Mouse (Mus musculus): ENCODE measurements around the gene Trhde. TPM values are rescaled to one million over a fixed set of nuclear protein-coding genes. Genes with fewer than 3 reads are reported as not detected.

Trhde gene
- polyA plus RNA-seq, 1 experiment from 2014 or later, result 0.52 TPM

- H3K4me3 ChIP-seq (ENCODE audit: low read depth, low read length), result no peak overlapping the region
- H3K4me1 ChIP-seq (ENCODE audit: control insufficient read depth, insufficient read depth, low read length), result no peaks in the 10 kb centered on the region
- no peak for DNase-seq (ENCODE audit: low spot score)
- no peak overlapping the region for H3K4me2 ChIP-seq (ENCODE audit: low read depth, severe bottlenecking)
- H3K9ac ChIP-seq (ENCODE audit: low read length), result no peak overlapping the region
- no peak overlapping the region for H3K27ac ChIP-seq (replicated peaks; ENCODE audit: low read depth, low read length)
- no peak for ATAC-seq (ENCODE audit: insufficient number of reproducible peaks, low FRiP score, low TSS enrichment, low read depth)
- H3K27me3 ChIP-seq (ENCODE audit: control insufficient read depth, insufficient read depth, low read length), result no peaks in the 10 kb centered on the region
- H3K36me3 ChIP-seq (ENCODE audit: control insufficient read depth, insufficient read depth, low read length), result no peaks in the 10 kb centered on the region
- no peaks in the 10 kb centered on the region for H3K9me3 ChIP-seq (ENCODE audit: control insufficient read depth, low read length)
These were observed 100.3 kb downstream of the Trhde start for GRCm38 (mm10) chr10:114701791-114702190.

DNA sequence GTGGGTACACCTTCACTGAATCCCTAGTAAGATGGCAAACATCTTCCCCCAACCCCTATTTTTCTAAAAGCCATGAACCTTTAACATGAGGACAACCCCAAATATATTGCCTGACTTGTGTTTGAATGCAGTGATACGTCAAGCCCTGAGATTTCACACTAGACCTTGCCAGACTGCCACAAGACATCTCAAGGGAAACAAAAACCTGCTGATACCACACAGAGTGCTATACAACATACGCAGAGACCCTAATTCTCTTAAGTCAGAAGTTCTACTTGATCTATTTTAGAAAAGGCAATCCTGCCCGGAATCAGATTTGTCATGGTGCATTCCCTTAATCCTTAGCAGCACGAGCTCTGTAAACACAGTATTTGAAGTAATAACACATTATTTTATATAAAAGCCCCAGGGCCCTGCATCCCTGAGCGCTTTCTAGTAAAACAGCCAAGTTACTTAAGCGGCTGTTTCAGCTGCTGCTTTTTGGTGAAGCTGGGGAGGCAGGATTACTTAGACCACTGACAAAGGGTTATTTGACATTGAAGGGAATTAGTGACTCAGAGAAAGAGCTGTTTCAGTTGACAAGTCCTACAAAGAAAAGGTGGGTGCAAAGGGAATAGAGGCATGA is 130.2 kb downstream of the Trhde start:
- Histone ChIP-seq H3K9ac (ENCODE audit: low read length) (no peak overlapping the region), H3K9me3 (ENCODE audit: control insufficient read depth, low read length) (no peaks in the 10 kb centered on the region), H3K36me3 (ENCODE audit: control insufficient read depth, insufficient read depth, low read length) (no peaks in the 10 kb centered on the region), H3K27me3 (ENCODE audit: control insufficient read depth, insufficient read depth, low read length) (no peaks in the 10 kb centered on the region), H3K4me1 (ENCODE audit: control insufficient read depth, insufficient read depth, low read length) (no peaks in the 10 kb centered on the region), H3K4me2 (ENCODE audit: low read depth, severe bottlenecking) (no peak overlapping the region), H3K4me3 (ENCODE audit: low read depth, low read length) (no peak overlapping the region), H3K27ac (replicated peaks; ENCODE audit: low read depth, low read length) (no peak overlapping the region)
- ATAC-seq (ENCODE audit: insufficient number of reproducible peaks, low FRiP score, low TSS enrichment, low read depth) (no peak), DNase-seq (ENCODE audit: low spot score) (no peak)
- 73% methylated on average over 6 of the region's 6 CpGs for WGBS

DNA sequence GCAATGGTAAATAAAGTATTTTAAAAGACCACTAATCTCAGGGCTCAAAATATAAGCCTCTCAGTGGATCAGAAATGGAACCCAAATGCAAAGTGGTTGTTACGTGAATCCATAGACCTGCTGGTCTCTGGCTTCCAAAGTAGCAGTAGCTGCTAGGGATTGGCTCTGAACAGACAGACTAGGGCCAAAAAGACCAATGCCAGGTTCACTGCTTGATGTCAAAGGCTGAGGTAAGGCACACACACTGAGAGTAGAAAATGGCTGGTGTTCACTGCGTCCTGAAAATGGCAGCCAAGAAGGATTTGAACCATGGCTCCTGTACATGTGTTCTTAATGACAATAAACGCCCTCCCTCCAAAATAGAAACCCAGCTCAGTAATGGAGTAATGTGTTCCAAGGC is 209.1 kb downstream of the Trhde start:
- 88% methylated on average over 3 of the region's 3 CpGs for WGBS
- Histone ChIP-seq H3K9ac (ENCODE audit: low read length) (no peak overlapping the region), H3K27ac (replicated peaks; ENCODE audit: low read depth, low read length) (no peak overlapping the region), H3K4me2 (ENCODE audit: low read depth, severe bottlenecking) (no peak overlapping the region), H3K9me3 (ENCODE audit: control insufficient read depth, low read length) (no peaks in the 10 kb centered on the region), H3K27me3 (ENCODE audit: control insufficient read depth, insufficient read depth, low read length) (no peaks in the 10 kb centered on the region), H3K4me3 (ENCODE audit: low read depth, low read length) (no peak overlapping the region), H3K4me1 (ENCODE audit: control insufficient read depth, insufficient read depth, low read length) (no peaks in the 10 kb centered on the region), H3K36me3 (ENCODE audit: control insufficient read depth, insufficient read depth, low read length) (no peaks in the 10 kb centered on the region)
- DNase-seq (ENCODE audit: low spot score), result no peak
- ATAC-seq (ENCODE audit: insufficient number of reproducible peaks, low FRiP score, low TSS enrichment, low read depth), result no peak

GRCm38 (mm10) chr10:114578926-114579325 is 223.2 kb downstream of the Trhde start:
- Histone ChIP-seq H3K4me3 (ENCODE audit: low read depth, low read length) (no peak overlapping the region), H3K4me2 (ENCODE audit: low read depth, severe bottlenecking) (no peak overlapping the region), H3K36me3 (ENCODE audit: control insufficient read depth, insufficient read depth, low read length) (no peaks in the 10 kb centered on the region), H3K9ac (ENCODE audit: low read length) (no peak overlapping the region), H3K27ac (replicated peaks; ENCODE audit: low read depth, low read length) (no peak overlapping the region), H3K27me3 (ENCODE audit: control insufficient read depth, insufficient read depth, low read length) (no peaks in the 10 kb centered on the region), H3K9me3 (ENCODE audit: control insufficient read depth, low read length) (no peaks in the 10 kb centered on the region), H3K4me1 (ENCODE audit: control insufficient read depth, insufficient read depth, low read length) (no peaks in the 10 kb centered on the region)
- DNase-seq (ENCODE audit: low spot score) (no peak), ATAC-seq (ENCODE audit: insufficient number of reproducible peaks, low FRiP score, low TSS enrichment, low read depth) (no peak)
- 88% methylated on average over 2 of the region's 2 CpGs for WGBS

DNA sequence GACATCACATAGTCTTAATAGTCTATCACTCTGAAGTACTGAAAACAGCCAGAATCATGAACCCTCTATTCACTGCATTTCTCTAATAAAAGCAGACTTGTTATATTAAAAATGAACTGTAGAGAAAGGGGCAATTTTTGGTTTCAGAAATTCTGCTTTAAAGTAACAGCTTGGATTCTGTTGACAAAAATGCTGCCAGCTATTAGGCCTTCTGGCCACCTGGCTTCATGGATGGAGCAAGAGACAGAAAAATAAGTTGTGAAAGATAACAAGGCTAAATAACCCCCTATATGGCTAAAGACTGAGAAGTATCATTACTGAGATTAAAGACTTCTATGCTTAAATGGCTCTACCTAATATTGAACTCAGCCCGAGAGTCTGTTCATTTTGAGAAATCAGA is 234.2 kb downstream of the Trhde start:
- no peak for DNase-seq (ENCODE audit: low spot score)
- ATAC-seq (ENCODE audit: insufficient number of reproducible peaks, low FRiP score, low TSS enrichment, low read depth), result no peak
- 91% methylated on average over 1 of the region's 1 CpGs for WGBS
- Histone ChIP-seq H3K9ac (ENCODE audit: low read length) (no peak overlapping the region), H3K27me3 (ENCODE audit: control insufficient read depth, insufficient read depth, low read length) (no peaks in the 10 kb centered on the region), H3K9me3 (ENCODE audit: control insufficient read depth, low read length) (no peaks in the 10 kb centered on the region), H3K36me3 (ENCODE audit: control insufficient read depth, insufficient read depth, low read length) (no peaks in the 10 kb centered on the region), H3K4me3 (ENCODE audit: low read depth, low read length) (no peak overlapping the region), H3K4me2 (ENCODE audit: low read depth, severe bottlenecking) (no peak overlapping the region), H3K27ac (replicated peaks; ENCODE audit: low read depth, low read length) (no peak overlapping the region), H3K4me1 (ENCODE audit: control insufficient read depth, insufficient read depth, low read length) (no peaks in the 10 kb centered on the region)

DNA sequence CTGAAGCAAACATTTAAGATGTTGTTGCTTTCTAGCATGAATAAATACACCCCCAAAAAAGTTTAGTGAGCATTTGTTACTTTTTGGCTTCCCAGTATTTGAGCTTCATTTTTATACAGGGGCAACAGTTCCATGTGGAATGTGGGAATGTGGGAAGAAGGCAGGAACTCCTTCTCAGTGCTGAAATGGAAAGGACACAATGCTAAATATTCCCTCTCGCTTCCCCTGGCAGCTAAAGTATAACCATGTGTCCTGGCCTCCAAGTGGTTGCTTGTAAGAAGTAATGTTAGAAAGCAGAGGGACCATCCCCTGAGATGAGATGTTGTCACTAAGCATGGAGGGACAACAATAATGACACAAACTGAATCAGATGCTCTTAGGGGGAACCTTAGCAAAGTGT is 292.9 kb downstream of the Trhde start:
- no peaks in the 10 kb centered on the region for H3K9me3 ChIP-seq (ENCODE audit: control insufficient read depth, low read length)
- H3K27ac ChIP-seq (replicated peaks; ENCODE audit: low read depth, low read length), result no peak overlapping the region
- no peaks in the 10 kb centered on the region for H3K27me3 ChIP-seq (ENCODE audit: control insufficient read depth, insufficient read depth, low read length)
- DNase-seq (ENCODE audit: low spot score), result no peak
- H3K4me3 ChIP-seq (ENCODE audit: low read depth, low read length), result no peak overlapping the region
- 86% methylated on average over 1 of the region's 1 CpGs for WGBS
- H3K4me1 ChIP-seq (ENCODE audit: control insufficient read depth, insufficient read depth, low read length), result no peaks in the 10 kb centered on the region
- no peak overlapping the region for H3K4me2 ChIP-seq (ENCODE audit: low read depth, severe bottlenecking)
- H3K9ac ChIP-seq (ENCODE audit: low read length), result no peak overlapping the region
- H3K36me3 ChIP-seq (ENCODE audit: control insufficient read depth, insufficient read depth, low read length), result no peaks in the 10 kb centered on the region
- no peak for ATAC-seq (ENCODE audit: insufficient number of reproducible peaks, low FRiP score, low TSS enrichment, low read depth)

DNA sequence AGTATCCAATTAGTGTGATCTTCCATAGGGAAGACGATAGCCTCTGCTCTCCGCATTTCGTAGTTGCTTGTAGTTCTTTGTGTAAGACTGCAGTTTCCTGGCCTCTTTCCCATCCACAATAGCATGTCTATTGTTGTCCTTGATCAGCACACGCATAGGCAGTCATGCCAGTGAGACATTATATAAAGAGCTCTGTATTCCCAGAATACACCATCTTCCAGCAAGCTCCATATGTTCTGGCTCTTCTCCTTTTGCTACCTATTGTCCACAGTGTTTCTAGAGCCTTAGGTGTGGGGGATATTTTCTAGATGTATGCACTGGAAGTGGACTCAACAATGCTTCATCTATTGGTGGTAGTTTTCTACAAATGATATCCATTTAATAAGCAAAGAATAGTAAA is 313.3 kb downstream of the Trhde start:
- H3K9ac ChIP-seq (ENCODE audit: low read length), result no peak overlapping the region
- 91% methylated on average over 4 of the region's 4 CpGs for WGBS
- H3K27ac ChIP-seq (replicated peaks; ENCODE audit: low read depth, low read length), result no peak overlapping the region

DNA sequence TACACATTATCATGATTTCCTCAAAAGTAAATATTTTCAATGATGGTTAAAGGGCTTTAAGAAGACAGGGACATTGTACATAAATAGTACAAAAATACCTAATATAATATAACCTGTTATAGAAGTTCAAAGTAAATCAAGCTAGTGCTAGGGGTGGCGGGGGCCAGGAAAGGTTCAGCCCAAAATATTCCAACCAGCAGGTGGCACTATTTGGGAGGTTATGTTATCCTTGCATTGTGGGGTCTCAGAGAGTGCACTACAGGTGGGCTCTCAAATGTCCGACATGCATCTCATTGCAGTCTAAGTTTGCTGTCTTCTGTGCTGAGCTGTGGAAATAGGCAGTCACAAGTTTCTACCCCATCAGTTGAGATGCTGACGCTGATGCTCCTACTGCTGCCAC is 346.5 kb downstream of the Trhde start:
- Histone ChIP-seq H3K4me3 (ENCODE audit: low read depth, low read length) (no peak overlapping the region), H3K9me3 (ENCODE audit: control insufficient read depth, low read length) (no peaks in the 10 kb centered on the region), H3K36me3 (ENCODE audit: control insufficient read depth, insufficient read depth, low read length) (no peaks in the 10 kb centered on the region), H3K9ac (ENCODE audit: low read length) (no peak overlapping the region), H3K27ac (replicated peaks; ENCODE audit: low read depth, low read length) (no peak overlapping the region), H3K4me2 (ENCODE audit: low read depth, severe bottlenecking) (no peak overlapping the region), H3K27me3 (ENCODE audit: control insufficient read depth, insufficient read depth, low read length) (no peaks in the 10 kb centered on the region), H3K4me1 (ENCODE audit: control insufficient read depth, insufficient read depth, low read length) (no peaks in the 10 kb centered on the region)
- peak; percentile 34 for DNase-seq (ENCODE audit: low spot score)
- ATAC-seq (ENCODE audit: insufficient number of reproducible peaks, low FRiP score, low TSS enrichment, low read depth), result 0 out of 2 replicates have a peak, but pooled peaks have one; percentile 17
- WGBS, result 71% methylated on average over 3 of the region's 3 CpGs

More for the DNA sequence above, 313.3 kb downstream of the Trhde start:
- Histone ChIP-seq H3K36me3 (ENCODE audit: control insufficient read depth, insufficient read depth, low read length) (no peaks in the 10 kb centered on the region), H3K4me3 (ENCODE audit: low read depth, low read length) (no peak overlapping the region), H3K27me3 (ENCODE audit: control insufficient read depth, insufficient read depth, low read length) (no peaks in the 10 kb centered on the region), H3K4me1 (ENCODE audit: control insufficient read depth, insufficient read depth, low read length) (no peaks in the 10 kb centered on the region), H3K9me3 (ENCODE audit: control insufficient read depth, low read length) (no peaks in the 10 kb centered on the region), H3K4me2 (ENCODE audit: low read depth, severe bottlenecking) (no peak overlapping the region)
- ATAC-seq (ENCODE audit: insufficient number of reproducible peaks, low FRiP score, low TSS enrichment, low read depth) (no peak), DNase-seq (ENCODE audit: low spot score) (no peak)

- Histone ChIP-seq H3K4me2 (ENCODE audit: low read depth, severe bottlenecking) (no peak overlapping the region), H3K9me3 (ENCODE audit: control insufficient read depth, low read length) (no peaks in the 10 kb centered on the region), H3K36me3 (ENCODE audit: control insufficient read depth, insufficient read depth, low read length) (no peaks in the 10 kb centered on the region), H3K27ac (replicated peaks; ENCODE audit: low read depth, low read length) (no peak overlapping the region), H3K4me3 (ENCODE audit: low read depth, low read length) (no peak overlapping the region), H3K4me1 (ENCODE audit: control insufficient read depth, insufficient read depth, low read length) (no peaks in the 10 kb centered on the region), H3K9ac (ENCODE audit: low read length) (no peak overlapping the region), H3K27me3 (ENCODE audit: control insufficient read depth, insufficient read depth, low read length) (no peaks in the 10 kb centered on the region)
- no peak for DNase-seq (ENCODE audit: low spot score)
- ATAC-seq (ENCODE audit: insufficient number of reproducible peaks, low FRiP score, low TSS enrichment, low read depth), result no peak
- 89% methylated on average over 6 of the region's 6 CpGs for WGBS
These were observed 354.0 kb downstream of the Trhde start for GRCm38 (mm10) chr10:114448116-114448515.
